Mouse (Mus musculus): ENCODE results near the gene Fpr3.
"Not testable (repeated sequence)": the region's sequence is repeated elsewhere in the genome, so short reads cannot be mapped to it uniquely, and the experiment has no call there.

Fpr3 gene

DNA sequence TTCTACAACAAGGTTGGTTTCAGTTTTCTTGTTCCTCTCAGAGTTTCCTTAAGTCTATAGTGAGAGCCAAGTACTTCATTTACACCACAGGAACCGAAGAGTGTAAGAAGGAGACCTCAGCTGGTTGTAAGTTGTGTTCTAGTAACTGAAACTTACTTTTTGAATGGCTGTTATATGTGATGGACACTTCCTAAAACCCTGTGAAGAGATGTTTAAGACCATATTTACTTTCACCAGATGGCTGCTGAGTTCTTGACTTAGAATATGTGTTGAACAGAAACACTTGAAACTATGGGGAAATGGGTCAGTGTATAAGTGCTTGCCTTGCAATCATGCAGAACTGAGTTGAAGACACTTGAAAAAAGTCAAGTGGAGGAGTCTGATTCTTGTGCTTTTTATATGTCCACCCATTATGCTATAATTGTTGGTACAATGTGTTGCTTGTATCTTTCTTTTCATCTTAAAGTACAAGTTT, at the start of gene Fpr3, which contains the start of gene Fpr2:
TSS of gene Fpr3 (plus strand) at position 79 of the 475 bp plus-strand sequence.
TSS of gene Fpr2 (plus strand) at position 51 of the 475 bp plus-strand sequence.
- DNase-seq, result no peak

DNA sequence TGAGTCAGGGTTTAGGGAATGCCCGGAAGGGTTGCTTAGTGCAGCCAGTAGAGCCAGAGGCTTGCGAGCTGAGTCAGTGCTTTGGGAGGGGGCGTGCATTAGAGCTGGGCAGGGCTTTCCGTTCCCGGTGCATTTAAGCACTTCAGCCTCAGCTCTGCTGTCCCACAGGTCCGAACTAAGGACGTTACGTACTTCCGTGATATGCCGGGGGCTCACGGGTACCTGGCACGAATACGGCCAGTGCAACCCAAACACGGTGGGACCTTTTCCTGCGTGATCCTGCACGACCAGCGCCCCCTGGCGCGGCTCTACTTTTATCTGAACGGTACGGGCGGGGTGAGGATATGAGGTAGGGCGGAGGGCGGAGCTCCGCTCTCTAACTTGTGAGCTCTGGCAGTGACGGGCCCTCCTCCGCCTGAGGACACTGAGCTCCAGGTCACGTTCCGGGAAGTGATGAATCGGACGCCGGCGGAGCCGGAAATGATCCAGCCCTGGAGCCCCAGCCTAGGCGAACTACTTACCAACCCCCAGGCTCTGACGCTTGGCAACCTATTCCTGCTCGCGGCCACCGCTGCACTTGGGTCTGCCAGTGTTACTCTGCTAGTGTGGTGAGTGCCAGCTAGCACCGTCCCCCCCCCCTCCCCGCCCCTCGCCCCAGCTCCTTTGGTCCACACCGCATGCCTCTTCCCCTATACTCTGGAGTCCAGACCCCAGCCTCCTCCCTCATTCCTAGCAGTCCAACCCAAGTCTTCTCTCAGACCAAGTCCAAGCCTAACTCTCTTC, 49.5 kb upstream of the Fpr3 start:
- peak; percentile 98 for DNase-seq

GRCm38 (mm10) chr17:17839276-17839675, 48.4 kb upstream of the Fpr3 start:
- DNase-seq, result no peak

DNA sequence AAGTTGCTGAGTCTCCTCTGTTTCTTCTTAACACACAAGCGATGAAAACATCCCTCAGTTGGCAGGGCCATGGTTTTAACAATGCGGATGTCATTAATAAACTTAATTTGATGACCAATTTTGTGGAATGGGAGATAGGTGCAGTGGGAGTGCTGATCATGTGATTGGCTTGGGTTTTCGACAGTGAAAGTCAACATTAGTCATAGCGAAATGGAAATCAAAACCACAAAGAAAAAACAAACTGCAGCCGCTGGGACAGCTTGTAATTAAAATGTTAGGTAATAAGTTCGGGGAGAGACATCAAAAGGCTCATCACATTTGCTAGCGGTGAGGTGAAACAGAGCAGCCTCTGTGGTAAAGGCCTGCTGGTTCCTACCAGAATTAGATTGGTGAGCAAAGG, 46.9 kb upstream of the Fpr3 start:
- no peak for DNase-seq

DNA sequence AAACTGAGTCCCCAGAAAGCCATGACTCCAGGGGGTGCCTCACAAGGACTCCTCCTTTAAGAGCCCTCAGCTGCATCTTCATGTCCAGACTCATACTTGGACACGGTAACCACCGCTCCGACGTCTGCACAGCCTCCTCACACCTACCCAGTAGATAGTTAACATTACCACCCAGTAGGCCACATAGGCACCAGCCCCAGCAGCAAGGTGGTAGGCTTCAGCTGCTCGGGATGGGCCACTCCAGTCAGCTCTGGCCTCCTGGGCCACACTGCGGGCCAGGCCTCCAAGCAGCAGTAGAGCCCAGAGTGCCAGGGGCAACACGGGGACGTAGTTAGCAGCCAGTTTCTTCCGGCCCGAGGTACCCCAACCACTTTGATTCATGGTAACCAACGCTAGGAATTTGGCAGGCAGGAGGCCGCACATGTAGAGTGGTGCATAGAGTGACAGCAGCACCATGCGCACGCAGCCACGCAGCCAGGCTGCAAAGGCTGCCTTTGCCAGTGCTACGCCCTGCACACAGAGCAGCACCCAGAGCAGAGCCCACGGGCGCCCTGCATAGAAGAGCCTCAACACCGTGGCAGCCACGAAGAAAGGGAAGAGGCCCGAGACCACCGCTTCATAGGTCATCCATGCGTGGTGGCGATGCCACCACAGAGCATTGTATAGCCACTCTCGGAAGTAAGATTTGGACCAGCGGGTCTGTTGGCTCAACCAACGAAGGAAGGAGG, 44.0 kb upstream of the Fpr3 start:
- no peak for DNase-seq

GRCm38 (mm10) chr17:17844606-17845005, 43.0 kb upstream of the Fpr3 start:
- not testable (repeated sequence) for DNase-seq

DNA sequence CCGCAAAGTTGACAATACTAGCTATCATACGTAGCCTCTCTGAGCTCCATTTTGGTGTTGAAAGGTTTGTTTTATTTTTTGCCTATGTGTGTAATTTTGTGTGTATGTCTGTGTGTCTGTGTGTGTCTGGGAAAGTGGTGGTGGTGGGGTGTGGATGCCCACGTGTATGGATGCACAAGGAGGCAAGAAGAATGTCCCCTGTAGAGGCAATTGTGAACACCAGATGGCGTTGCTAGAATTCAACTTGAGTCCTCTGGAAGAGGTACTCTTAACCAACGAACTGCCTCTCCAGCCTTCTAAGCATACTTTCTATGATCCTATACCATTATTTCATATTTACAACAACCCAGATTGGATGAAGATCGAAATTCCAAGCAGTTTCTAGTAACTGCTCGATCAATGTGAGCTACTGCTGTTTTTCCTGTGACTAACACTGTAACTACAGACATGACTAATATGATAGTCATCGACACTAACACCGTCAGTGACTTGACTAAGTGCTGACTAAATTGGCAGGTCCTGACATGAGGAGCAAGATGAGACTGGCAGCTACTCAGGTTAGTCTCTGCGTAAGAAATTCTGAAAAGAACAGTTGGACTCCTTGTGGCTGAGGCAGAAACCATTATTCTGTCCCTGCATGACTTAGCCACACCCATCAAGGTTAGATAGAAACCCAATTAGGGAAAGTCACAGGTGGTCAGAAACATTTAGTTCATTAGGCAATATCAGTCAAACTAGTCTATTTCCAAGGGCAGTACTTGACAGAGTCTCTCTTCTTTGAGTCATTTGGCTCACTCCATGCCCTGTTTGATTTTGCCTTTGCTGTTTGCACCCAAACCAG, 42.2 kb upstream of the Fpr3 start:
- peak; percentile 48 for DNase-seq

DNA sequence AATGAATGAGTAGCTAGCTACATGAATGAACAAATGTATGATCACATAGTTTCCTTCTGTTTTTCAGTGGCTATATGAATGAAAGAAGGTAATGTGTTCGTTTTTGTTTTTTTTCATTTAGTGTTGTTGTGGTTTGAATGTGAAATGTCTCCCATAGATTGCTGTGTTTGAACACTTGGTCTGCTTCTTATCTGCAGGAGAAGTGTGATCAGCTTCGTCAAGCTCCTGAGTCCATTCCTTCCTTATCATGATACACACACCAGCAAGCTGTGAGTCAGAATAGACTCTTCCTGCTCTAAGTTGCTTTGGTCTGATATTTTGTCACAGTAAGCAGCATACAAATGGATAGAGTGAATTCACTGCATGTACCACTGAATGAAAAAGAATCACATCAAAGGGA, 38.7 kb upstream of the Fpr3 start:
- no peak for DNase-seq

DNA sequence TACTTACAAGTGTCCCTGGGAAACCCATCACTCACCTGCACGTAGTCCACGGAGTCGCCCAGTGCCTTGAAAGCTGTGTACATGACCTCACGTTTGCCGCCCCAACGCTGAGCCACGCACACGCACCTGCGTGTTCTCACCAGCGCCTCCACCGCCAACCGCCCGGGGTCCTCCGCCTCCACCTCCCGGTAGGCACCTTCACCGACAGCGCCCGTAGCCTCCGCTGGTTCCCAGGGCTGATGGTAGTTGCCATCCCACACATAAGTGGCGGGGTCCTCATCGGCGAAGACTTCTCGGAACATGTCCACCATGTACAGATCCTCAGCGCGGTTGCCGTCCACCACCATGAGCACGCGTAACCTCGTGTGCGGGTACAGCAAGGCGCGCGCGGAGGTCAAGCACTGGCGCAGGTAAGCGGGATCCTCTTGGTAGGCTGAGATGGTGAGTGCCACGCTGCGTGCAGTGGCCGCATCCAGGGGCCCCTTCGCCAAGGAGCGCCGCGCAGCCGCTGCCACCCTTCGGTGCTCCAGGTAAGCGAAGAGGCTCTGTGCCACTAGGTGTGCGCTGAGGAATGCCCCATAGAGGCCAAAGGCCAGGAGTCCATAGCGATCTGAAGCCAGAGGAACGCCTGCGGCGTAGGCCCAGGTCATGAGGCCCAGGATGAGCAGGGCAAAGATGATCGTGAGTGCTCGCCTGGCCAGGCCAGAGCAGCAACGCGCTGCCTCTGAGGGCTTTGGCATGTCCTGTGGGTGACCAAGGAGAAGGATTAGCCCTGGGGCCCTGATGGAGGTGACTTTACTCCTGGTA, 37.5 kb upstream of the Fpr3 start:
- no peak for DNase-seq

- no peak for DNase-seq
Observed at GRCm38 (mm10) chr17:17855064-17855838, 32.4 kb upstream of the Fpr3 start, which contains the start of gene Has1. Gene Has1, minus strand, starts transcription at chr17:17855205.

DNA sequence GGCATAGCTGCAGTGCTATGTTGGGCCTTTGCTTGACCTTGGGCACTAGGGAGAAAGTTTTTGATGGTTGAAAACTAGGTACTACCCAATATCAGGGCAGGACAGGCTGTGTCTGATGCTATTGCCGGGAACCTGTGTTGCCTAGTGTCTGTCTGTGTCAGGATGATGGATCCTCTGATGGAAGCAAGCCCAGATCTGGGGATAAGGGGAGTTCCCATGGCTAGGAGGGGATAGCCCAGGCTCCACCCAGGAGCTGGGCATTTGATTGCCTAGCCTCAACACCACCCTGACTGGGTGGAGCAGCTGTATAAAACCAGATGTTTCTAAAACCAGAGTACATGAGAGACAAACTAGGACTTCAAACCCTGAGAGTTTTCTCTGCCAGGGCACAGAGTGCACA, 31.0 kb upstream of the Fpr3 start:
- no peak for DNase-seq

GRCm38 (mm10) chr17:17857446-17857845, 30.2 kb upstream of the Fpr3 start:
- no peak for DNase-seq

- no peak for DNase-seq
Observed at GRCm38 (mm10) chr17:17860110-17860509, 27.5 kb upstream of the Fpr3 start.

DNA sequence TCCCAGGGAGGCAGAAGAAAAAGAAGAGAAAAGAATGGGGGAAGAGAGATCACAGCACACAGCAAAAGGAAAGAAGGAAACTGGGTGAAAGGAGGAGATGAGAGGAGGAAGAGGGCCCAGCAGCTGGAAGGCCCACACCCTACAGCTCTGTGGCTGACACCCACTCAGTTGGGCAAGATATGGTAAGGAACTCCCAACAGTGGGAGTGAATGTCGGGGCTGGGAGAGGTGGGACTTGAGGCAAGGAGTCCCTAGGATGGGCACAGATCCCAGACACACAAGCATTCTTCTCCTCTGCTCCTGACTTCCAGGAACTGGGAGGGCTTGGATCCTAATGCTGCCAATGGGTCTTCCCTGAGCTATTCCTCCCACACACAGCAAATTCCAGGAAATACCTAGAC, 25.3 kb upstream of the Fpr3 start:
- DNase-seq, result peak; percentile 35

- no peak for DNase-seq
Observed at GRCm38 (mm10) chr17:17865168-17865567, 22.5 kb upstream of the Fpr3 start.

- DNase-seq, result peak; percentile 40
Observed at GRCm38 (mm10) chr17:17866801-17867469, 20.7 kb upstream of the Fpr3 start.

- DNase-seq, result no peak
Observed at GRCm38 (mm10) chr17:17870892-17871550, 16.6 kb upstream of the Fpr3 start.

GRCm38 (mm10) chr17:17871697-17872096, 16.0 kb upstream of the Fpr3 start:
- no peak for DNase-seq

DNA sequence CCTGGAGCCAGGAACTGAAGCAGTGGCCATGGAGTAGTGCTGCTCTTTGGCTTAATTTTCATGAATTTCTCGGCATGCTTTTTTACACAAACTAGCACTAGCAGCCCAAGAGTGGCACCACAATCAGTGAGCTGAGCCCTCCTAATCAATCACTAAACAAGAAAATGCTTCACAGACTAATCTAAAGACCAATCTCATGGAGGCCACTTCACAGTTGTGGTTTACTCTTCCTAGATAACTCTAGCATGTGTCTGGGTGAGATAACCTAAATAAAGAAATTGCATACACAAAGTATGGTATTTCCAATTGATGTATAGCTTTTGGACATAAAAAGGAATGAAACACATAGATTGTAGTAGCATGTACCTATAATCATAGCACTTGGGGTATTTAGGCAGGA, 8.3 kb upstream of the Fpr3 start:
- DNase-seq, result no peak

DNA sequence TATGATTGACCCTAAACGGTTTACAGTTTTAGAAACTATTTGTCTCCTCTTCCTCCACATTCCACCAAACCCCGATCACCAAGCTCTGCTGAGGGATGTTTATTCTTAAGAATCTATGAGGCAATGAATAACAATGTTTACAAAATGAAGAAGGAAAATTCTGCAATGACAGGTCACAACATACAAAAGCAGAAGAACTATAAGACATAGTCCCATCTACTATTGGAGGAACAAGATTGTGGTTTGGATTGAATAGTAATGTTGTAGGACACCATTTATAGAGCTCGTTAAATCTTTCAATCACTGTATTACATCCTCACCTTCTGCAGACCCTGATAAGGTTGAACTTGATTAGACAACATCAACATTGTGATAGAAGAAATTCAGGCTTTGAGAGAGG, 5.0 kb upstream of the Fpr3 start:
- DNase-seq, result no peak
